Mouse (Mus musculus) hindbrain, embryonic 10.5 days (tissue): Measurements from ENCODE around the gene Spi1. TPM values are rescaled to one million over a fixed set of nuclear protein-coding genes. Genes with fewer than 3 reads are reported as not detected.

Experiments used
- DNase-seq: peaks from one replicate; pipeline ENCODE4 v3.0.0-alpha.2; 2017; ENCODE audit warnings: low spot score
- H3K27ac ChIP-seq: fragments of 300-500 bp; sonication (generic); 2 replicates; pipeline ENCODE4 v1.5.1; 2016; ENCODE audit warnings: mild to moderate bottlenecking, moderate library complexity
- H3K27me3 ChIP-seq: fragments of 300-500 bp; sonication (generic); 2 replicates; pipeline ENCODE4 v1.6.1; 2016; ENCODE audit warnings: mild to moderate bottlenecking; ENCODE audit not compliant: poor library complexity, insufficient read depth, severe bottlenecking
- H3K36me3 ChIP-seq: fragments of 300-500 bp; sonication (generic); 2 replicates; pipeline ENCODE4 v1.6.1; 2016; ENCODE audit warnings: mild to moderate bottlenecking, moderate library complexity
- H3K4me1 ChIP-seq: fragments of 300-500 bp; sonication (generic); replicated peaks from 2 replicates; pipeline ENCODE4 v1.6.1; 2016; ENCODE audit warnings: mild to moderate bottlenecking
- H3K4me3 ChIP-seq: fragments of 300-500 bp; sonication (generic); 2 replicates; pipeline ENCODE4 v1.5.1; 2016; ENCODE audit warnings: mild to moderate bottlenecking, moderate library complexity
- H3K9me3 ChIP-seq: fragments of 300-500 bp; sonication (generic); 2 replicates; pipeline ENCODE4 v1.6.1; 2016; ENCODE audit warnings: mild to moderate bottlenecking, moderate library complexity
- WGBS: fragments of 180-500 bp; shearing (Covaris S2); methylation state at CpG from one replicate; pipeline ENCODE4 v1.1.7; 2016; 5-methylcytosine and 5-hydroxymethylcytosine counted together
- polyA plus RNA-seq: library from polyadenylated mRNA; unstranded; fragments of >200 nt; fragmentation: Nextera tagmentation; extraction: Ambion mirVana; gene quantifications from 2 replicates; pipeline ENCODE4 v1.2.1, GENCODE M21; 2016

Gene Spi1
- polyA plus RNA-seq, 1 experiment from 2014 or later = 4.3 TPM

GRCm38 (mm10) chr2:91058435-91058834 is 23.8 kb upstream of the Spi1 start:
- peaks cover 11% of the 10 kb centered on the region for H3K4me1 ChIP-seq
- no peaks in the 10 kb centered on the region for H3K9me3 ChIP-seq
- no peak overlapping the region for H3K4me3 ChIP-seq
- peaks cover 84% of the 10 kb centered on the region for H3K36me3 ChIP-seq
- DNase-seq = no peak
- H3K27ac ChIP-seq = no peak overlapping the region
- no peaks in the 10 kb centered on the region for H3K27me3 ChIP-seq
- WGBS = 91% methylated on average over 5 of the region's 5 CpGs

DNA sequence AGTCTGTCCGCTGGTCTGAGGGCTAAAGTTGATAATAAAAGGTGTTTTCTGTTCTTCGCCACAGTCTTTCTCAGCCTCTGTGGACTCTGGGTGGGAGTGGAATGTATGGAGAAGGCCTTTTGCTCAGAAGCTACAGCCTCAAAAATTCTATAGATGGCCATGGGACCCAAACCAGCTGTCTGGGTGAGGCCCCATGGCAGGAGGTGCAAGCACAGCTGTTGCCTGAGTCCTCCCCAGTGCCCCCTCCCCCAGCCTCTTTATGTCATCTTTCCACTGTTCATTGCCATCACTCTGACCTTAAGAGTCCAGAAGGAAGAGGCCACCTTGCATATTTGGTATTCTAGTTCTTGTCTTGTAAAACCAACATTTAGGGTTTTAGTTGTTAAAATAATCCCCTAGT is 22.8 kb upstream of the Spi1 start:
- Histone ChIP-seq H3K27ac (no peak overlapping the region), H3K4me1 (peaks cover 11% of the 10 kb centered on the region), H3K4me3 (no peak overlapping the region), H3K27me3 (no peaks in the 10 kb centered on the region), H3K36me3 (peaks cover 93% of the 10 kb centered on the region), H3K9me3 (no peaks in the 10 kb centered on the region)
- no peak for DNase-seq
- 100% methylated on average over 2 of the region's 2 CpGs for WGBS

- WGBS = 82% methylated on average over 10 of the region's 10 CpGs
- no peak overlapping the region for H3K4me3 ChIP-seq
- 0 out of 2 replicates have a peak, but pooled peaks cover 4% of the 10 kb centered on the region for H3K4me1 ChIP-seq
- no peak overlapping the region for H3K27ac ChIP-seq
- no peaks in the 10 kb centered on the region for H3K9me3 ChIP-seq
- peak; percentile 54 for DNase-seq
- no peaks in the 10 kb centered on the region for H3K27me3 ChIP-seq
- peaks cover 100% of the 10 kb centered on the region for H3K36me3 ChIP-seq
Observed at GRCm38 (mm10) chr2:91060544-91061355, 21.4 kb upstream of the Spi1 start.

DNA sequence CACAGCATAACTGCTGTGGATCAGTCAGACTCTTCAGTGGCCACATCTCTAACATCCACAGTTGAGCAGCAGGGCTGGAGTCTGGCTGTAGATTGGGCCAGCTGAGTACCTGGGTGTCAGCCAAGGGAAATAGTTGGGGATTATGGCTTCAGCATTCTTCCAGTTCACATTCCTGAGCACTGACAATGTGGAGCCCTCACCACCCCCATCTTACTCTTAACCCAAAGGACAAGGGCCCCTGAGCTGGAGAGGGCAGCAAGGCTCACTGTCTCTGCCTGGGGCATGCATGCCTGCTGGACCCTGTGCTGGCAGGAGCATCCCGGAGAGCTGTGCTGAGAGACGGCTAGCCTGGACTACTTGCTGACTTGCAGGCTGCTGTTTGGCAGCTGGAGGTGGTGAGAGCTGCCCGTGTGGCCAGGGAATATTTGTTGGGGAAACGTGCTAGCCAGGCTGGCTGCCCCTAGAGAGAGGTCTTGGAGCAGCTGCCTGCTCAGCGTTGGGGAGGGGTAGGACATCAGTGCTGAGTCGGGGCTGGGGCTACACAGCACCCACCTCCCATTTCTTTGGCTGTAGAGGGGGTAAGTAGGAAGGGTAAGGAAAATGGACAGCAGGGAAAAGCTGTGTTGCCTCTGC is 20.2 kb upstream of the Spi1 start:
- H3K4me1 ChIP-seq = 0 out of 2 replicates have a peak, but pooled peaks cover 6% of the 10 kb centered on the region
- H3K27ac ChIP-seq = no peak overlapping the region
- H3K27me3 ChIP-seq = no peaks in the 10 kb centered on the region
- WGBS = 85% methylated on average over 6 of the region's 6 CpGs
- H3K9me3 ChIP-seq = no peaks in the 10 kb centered on the region
- H3K4me3 ChIP-seq = no peak overlapping the region
- peaks cover 98% of the 10 kb centered on the region for H3K36me3 ChIP-seq
- DNase-seq = no peak

GRCm38 (mm10) chr2:91062779-91063606 is 19.2 kb upstream of the Spi1 start:
- Histone ChIP-seq H3K4me1 (0 out of 2 replicates have a peak, but pooled peaks cover 6% of the 10 kb centered on the region), H3K36me3 (peaks cover 92% of the 10 kb centered on the region), H3K4me3 (no peak overlapping the region), H3K9me3 (no peaks in the 10 kb centered on the region), H3K27me3 (no peaks in the 10 kb centered on the region), H3K27ac (no peak overlapping the region)
- DNase-seq = no peak
- 94% methylated on average over 16 of the region's 16 CpGs for WGBS

DNA sequence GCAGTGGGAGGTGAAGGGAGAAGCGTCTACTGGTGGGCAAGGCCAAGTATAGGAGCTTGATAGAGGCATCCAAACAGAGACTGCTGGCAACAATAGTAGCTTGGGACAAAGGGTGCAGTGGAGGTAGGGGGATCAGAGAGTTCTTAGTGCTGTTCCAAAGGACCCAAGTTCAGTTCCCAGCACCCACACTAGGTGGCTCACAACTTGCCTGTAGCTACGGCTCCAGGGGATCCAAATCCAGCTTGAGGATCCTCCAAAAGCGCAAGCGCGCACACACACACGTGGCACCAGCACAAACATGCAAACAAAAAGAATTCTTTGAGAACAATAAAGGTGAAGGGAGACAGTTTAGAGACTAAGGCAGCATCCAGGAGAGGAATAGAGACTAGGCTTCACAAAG is 18.0 kb upstream of the Spi1 start:
- WGBS = 86% methylated on average over 6 of the region's 6 CpGs
- H3K27ac ChIP-seq = no peak overlapping the region
- no peak for DNase-seq
- peaks cover 17% of the 10 kb centered on the region for H3K4me1 ChIP-seq
- peaks cover 80% of the 10 kb centered on the region for H3K36me3 ChIP-seq
- no peaks in the 10 kb centered on the region for H3K27me3 ChIP-seq
- H3K4me3 ChIP-seq = no peak overlapping the region
- H3K9me3 ChIP-seq = no peaks in the 10 kb centered on the region

- 46% methylated on average over 3 of the region's 3 CpGs for WGBS
- Histone ChIP-seq H3K27me3 (no peaks in the 10 kb centered on the region), H3K4me1 (peaks cover 29% of the 10 kb centered on the region), H3K27ac (no peak overlapping the region), H3K36me3 (peaks cover 66% of the 10 kb centered on the region), H3K4me3 (no peak overlapping the region), H3K9me3 (no peaks in the 10 kb centered on the region)
- DNase-seq = peak; percentile 43
Observed at GRCm38 (mm10) chr2:91065544-91065943, 16.6 kb upstream of the Spi1 start.

GRCm38 (mm10) chr2:91066455-91066854 is 15.7 kb upstream of the Spi1 start:
- Histone ChIP-seq H3K27ac (no peak overlapping the region), H3K36me3 (peaks cover 57% of the 10 kb centered on the region), H3K4me3 (no peak overlapping the region), H3K9me3 (no peaks in the 10 kb centered on the region), H3K4me1 (peaks cover 39% of the 10 kb centered on the region), H3K27me3 (no peaks in the 10 kb centered on the region)
- DNase-seq = no peak
- WGBS = 88% methylated on average over 3 of the region's 3 CpGs

DNA sequence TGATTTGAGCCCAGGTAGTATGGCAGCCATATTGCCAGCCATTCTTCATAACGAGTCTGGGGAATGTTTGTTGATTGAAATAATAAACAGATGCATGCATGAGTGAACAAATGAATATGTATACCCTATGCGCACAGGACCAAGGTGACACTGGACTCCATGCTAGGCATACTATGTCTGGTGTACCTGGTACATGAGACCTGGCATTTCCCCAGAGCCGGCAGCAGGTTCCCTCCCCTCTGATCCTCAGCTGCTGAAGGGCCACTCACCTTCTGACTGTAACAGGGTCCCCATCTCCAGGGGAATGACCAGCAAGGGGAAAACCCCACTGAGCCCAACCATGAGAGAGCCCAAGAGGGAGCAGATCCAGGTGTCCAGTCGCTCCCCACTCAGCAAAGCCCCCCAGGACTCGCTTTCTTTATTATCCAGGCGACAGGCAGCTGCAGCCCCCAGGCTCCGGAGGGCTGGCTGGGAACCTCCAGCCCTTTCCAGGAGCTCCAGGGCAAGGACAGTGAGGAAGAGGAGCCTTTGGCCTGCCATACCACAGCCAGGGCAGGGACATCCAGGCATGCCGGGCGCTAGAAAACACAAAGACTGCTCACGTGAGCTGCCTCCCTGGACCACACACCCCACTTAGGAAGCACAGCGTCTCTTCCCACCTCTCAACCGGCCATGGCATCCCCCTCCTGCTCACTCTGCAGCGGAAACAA is 13.9 kb upstream of the Spi1 start:
- Histone ChIP-seq H3K36me3 (peaks cover 39% of the 10 kb centered on the region), H3K4me3 (peak overlapping the region; percentile 77; the same call in 1 of the 2 replicates), H3K9me3 (no peaks in the 10 kb centered on the region), H3K4me1 (peaks cover 45% of the 10 kb centered on the region), H3K27ac (peak overlapping the region; percentile 5; the same call in 1 of the 2 replicates), H3K27me3 (no peaks in the 10 kb centered on the region)
- 55% methylated on average over 13 of the region's 13 CpGs for WGBS
- no peak for DNase-seq

DNA sequence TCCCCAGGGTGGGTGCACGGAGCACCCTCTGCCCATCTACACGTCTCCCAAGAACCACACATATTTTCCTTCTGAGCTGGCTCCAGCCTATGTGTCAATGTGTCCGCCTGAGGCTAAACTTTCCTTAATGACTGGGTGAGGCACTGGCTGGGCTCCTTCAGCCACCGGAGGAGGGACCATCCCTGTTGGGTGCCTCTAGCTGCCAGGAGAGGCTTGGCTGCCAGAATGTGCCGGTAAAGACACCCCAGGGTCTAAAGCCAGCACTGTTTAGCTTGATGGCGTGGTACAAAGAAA is 13.4 kb upstream of the Spi1 start:
- no peak for DNase-seq
- H3K27me3 ChIP-seq = no peaks in the 10 kb centered on the region
- H3K4me3 ChIP-seq = peak overlapping the region; percentile 77; the same call in 1 of the 2 replicates
- peaks cover 45% of the 10 kb centered on the region for H3K4me1 ChIP-seq
- H3K9me3 ChIP-seq = no peaks in the 10 kb centered on the region
- H3K27ac ChIP-seq = no peak overlapping the region
- 44% methylated on average over 6 of the region's 6 CpGs for WGBS
- H3K36me3 ChIP-seq = peaks cover 34% of the 10 kb centered on the region

DNA sequence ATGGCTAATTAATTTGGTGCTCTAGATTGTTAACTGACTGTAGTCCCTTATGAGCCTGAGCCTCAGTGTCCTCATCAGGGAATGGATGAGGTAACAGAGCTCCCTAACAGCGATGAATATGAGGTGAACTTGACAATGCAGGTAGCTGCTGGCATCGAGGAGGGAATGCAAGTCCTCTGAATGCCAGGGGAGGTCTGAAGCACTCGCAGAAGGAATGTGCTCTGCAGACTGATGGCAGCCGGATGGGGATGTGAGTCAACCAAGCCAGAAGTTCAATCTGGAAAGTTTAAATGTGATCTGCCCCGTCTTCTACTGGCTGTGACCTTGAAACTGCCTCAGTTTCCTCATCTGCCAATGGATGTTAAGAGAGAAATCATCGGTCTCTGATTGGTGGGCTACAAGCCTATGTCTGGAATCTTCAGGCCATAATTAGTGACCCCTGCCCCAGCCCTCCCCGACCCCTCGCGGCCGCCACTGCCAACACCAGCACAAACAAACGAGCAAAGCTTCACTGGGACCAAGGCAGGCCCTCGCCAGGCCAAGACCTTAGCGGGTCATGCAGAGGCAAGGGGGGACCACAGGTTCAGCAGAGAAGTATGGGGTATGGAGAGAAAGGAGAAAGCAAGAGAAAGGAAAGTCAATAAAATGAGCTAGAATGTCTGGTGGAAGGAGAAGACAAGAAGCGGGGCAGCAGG is 12.7 kb upstream of the Spi1 start:
- Histone ChIP-seq H3K27ac (peak overlapping the region; percentile 93), H3K9me3 (no peaks in the 10 kb centered on the region), H3K4me1 (peaks cover 45% of the 10 kb centered on the region), H3K4me3 (peak overlapping the region; percentile 77), H3K27me3 (no peaks in the 10 kb centered on the region), H3K36me3 (peaks cover 27% of the 10 kb centered on the region)
- DNase-seq = peak; percentile 58
- 11% methylated on average over 14 of the region's 14 CpGs for WGBS
